Mouse (Mus musculus) liver, embryonic 11.5 days (tissue): ENCODE data around the gene Iqck. TPM values are rescaled to one million over a fixed set of nuclear protein-coding genes. Genes with fewer than 3 reads are reported as not detected.
A peak's percentile ranks its signal among the peaks of the same experiment; 100 is the strongest.

Experiments used
- ATAC-seq: fragments of 200-750 bp; cut with Nextera tagmentation; replicated peaks from 2 replicates; pipeline ENCODE4 v1.8.0; 2017; ENCODE audit warnings: moderate number of reproducible peaks, mild to moderate bottlenecking, moderate TSS enrichment, moderate library complexity; ENCODE audit not compliant: low FRiP score
- DNase-seq: peaks from one replicate; pipeline ENCODE4 v3.0.0-alpha.2; 2017; ENCODE audit warnings: low spot score
- H3K27ac ChIP-seq: fragments of 300-500 bp; sonication (generic); 2 replicates; pipeline ENCODE4 v1.5.1; 2014; ENCODE audit warnings: mild to moderate bottlenecking, low read depth, low read length, control low read depth
- H3K27me3 ChIP-seq: fragments of 300-500 bp; sonication (generic); replicated peaks from 2 replicates; pipeline ENCODE4 v1.6.1; 2014; ENCODE audit warnings: low read length, mixed read lengths; ENCODE audit not compliant: control insufficient read depth, insufficient read depth
- H3K36me3 ChIP-seq: fragments of 300-500 bp; sonication (generic); 2 replicates; pipeline ENCODE4 v1.6.1; 2014; ENCODE audit warnings: mild to moderate bottlenecking, low read length, moderate library complexity, mixed read lengths; ENCODE audit not compliant: control insufficient read depth, insufficient read depth
- H3K4me1 ChIP-seq: fragments of 300-500 bp; sonication (generic); replicated peaks from 2 replicates; pipeline ENCODE4 v1.6.1; 2014; ENCODE audit warnings: low read length, mixed read lengths; ENCODE audit not compliant: control insufficient read depth, insufficient read depth
- H3K4me2 ChIP-seq: fragments of 300-500 bp; sonication (generic); 2 replicates; pipeline ENCODE4 v1.6.1; 2014; ENCODE audit warnings: mild to moderate bottlenecking, control low read depth, moderate library complexity
- H3K4me3 ChIP-seq: fragments of 300-500 bp; sonication (generic); 2 replicates; pipeline ENCODE4 v1.5.1; 2014; ENCODE audit warnings: low read depth, low read length, control low read depth
- H3K9ac ChIP-seq: fragments of 300-500 bp; sonication (generic); 2 replicates; pipeline ENCODE4 v1.6.1; 2014; ENCODE audit warnings: low read depth, low read length, control low read depth
- H3K9me3 ChIP-seq: fragments of 300-500 bp; sonication (generic); 2 replicates; pipeline ENCODE4 v1.6.1; 2016; ENCODE audit warnings: low read length, inconsistent platforms, mixed read lengths; ENCODE audit not compliant: control insufficient read depth
- WGBS: fragments of 180-500 bp; shearing (Covaris S2); extraction: QIAGEN DNeasy Blood & Tissue Kit; methylation state at CpG from one replicate; pipeline ENCODE4 v1.1.7; 2014; 5-methylcytosine and 5-hydroxymethylcytosine counted together
- polyA plus RNA-seq: library from polyadenylated mRNA; unstranded; fragments of >200 nt; fragmentation: Nextera tagmentation; extraction: Ambion mirVana; gene quantifications from 2 replicates; pipeline ENCODE4 v1.2.1, GENCODE M21; 2014

Gene Iqck
- polyA plus RNA-seq, 1 experiment from 2014 or later = 1.6 TPM

- 51% methylated on average over 4 of the region's 4 CpGs for WGBS
- ATAC-seq = no peak
Observed at GRCm38 (mm10) chr7:118991341-118991884, 135.9 kb downstream of the Iqck start.

GRCm38 (mm10) chr7:118992080-118992560 is 136.6 kb downstream of the Iqck start:
- Histone ChIP-seq H3K27ac (no peak overlapping the region), H3K9me3 (no peaks in the 10 kb centered on the region), H3K27me3 (peaks cover 35% of the 10 kb centered on the region), H3K4me3 (no peak overlapping the region), H3K36me3 (no peaks in the 10 kb centered on the region), H3K4me1 (peaks cover 15% of the 10 kb centered on the region), H3K9ac (no peak overlapping the region), H3K4me2 (no peak overlapping the region)
- ATAC-seq (no peak), DNase-seq (no peak)
- 47% methylated on average over 6 of the region's 6 CpGs for WGBS

More at GRCm38 (mm10) chr7:118991341-118991884, 135.9 kb downstream of the Iqck start:
- H3K4me1 ChIP-seq = peaks cover 15% of the 10 kb centered on the region
- H3K9me3 ChIP-seq = no peaks in the 10 kb centered on the region
- no peak for DNase-seq
- no peak overlapping the region for H3K4me2 ChIP-seq
- H3K27me3 ChIP-seq = peaks cover 35% of the 10 kb centered on the region
- H3K27ac ChIP-seq = no peak overlapping the region
- H3K36me3 ChIP-seq = no peaks in the 10 kb centered on the region
- no peak overlapping the region for H3K4me3 ChIP-seq
- H3K9ac ChIP-seq = no peak overlapping the region

- Histone ChIP-seq H3K9me3 (no peaks in the 10 kb centered on the region), H3K4me3 (no peak overlapping the region), H3K27ac (no peak overlapping the region), H3K4me2 (peak overlapping the region; percentile 81), H3K36me3 (no peaks in the 10 kb centered on the region), H3K9ac (no peak overlapping the region), H3K27me3 (peaks cover 35% of the 10 kb centered on the region), H3K4me1 (peaks cover 15% of the 10 kb centered on the region)
- ATAC-seq (no peak), DNase-seq (no peak)
- WGBS = 40% methylated on average over 13 of the region's 13 CpGs
Observed at GRCm38 (mm10) chr7:118992623-118993405, 137.3 kb downstream of the Iqck start.

GRCm38 (mm10) chr7:118993597-118994230 is 138.2 kb downstream of the Iqck start:
- 2% methylated on average over 26 of the region's 26 CpGs for WGBS
- peak overlapping the region; percentile 81 for H3K4me2 ChIP-seq
- peak overlapping the region; percentile 54 for H3K4me3 ChIP-seq
- peaks cover 15% of the 10 kb centered on the region for H3K4me1 ChIP-seq
- 0 out of 2 replicates have a peak, but pooled peaks have one; percentile 1 for ATAC-seq
- no peaks in the 10 kb centered on the region for H3K36me3 ChIP-seq
- peak; percentile 36 for DNase-seq
- H3K9me3 ChIP-seq = no peaks in the 10 kb centered on the region
- peak overlapping the region; percentile 37; the same call in 1 of the 2 replicates for H3K9ac ChIP-seq
- no peak overlapping the region for H3K27ac ChIP-seq
- H3K27me3 ChIP-seq = peaks cover 35% of the 10 kb centered on the region

- H3K9me3 ChIP-seq = no peaks in the 10 kb centered on the region
- WGBS = 3% methylated on average over 21 of the region's 21 CpGs
- peaks cover 35% of the 10 kb centered on the region for H3K27me3 ChIP-seq
- H3K36me3 ChIP-seq = no peaks in the 10 kb centered on the region
- DNase-seq (peak; percentile 50), ATAC-seq (peak; percentile 14; the same call in 1 of the 2 replicates)
- peaks cover 15% of the 10 kb centered on the region for H3K4me1 ChIP-seq
- H3K9ac ChIP-seq = peak overlapping the region; percentile 57
- no peak overlapping the region for H3K27ac ChIP-seq
- H3K4me3 ChIP-seq = peak overlapping the region; percentile 54
- H3K4me2 ChIP-seq = peak overlapping the region; percentile 81
Observed at GRCm38 (mm10) chr7:118994231-118994842, 138.8 kb downstream of the Iqck start.

- DNase-seq = peak; percentile 82
- H3K9ac ChIP-seq = peak within 1 kb of the TSS; percentile 57
- H3K27ac ChIP-seq = no peak within 1 kb of the TSS
- peak within 1 kb of the TSS; percentile 81 for H3K4me2 ChIP-seq
- no peaks in the 10 kb centered on the region for H3K36me3 ChIP-seq
- H3K9me3 ChIP-seq = no peaks in the 10 kb centered on the region
- H3K27me3 ChIP-seq = peaks cover 35% of the 10 kb centered on the region
- peak within 1 kb of the TSS; percentile 54 for H3K4me3 ChIP-seq
- peak; percentile 86 for ATAC-seq
- WGBS = under 1% methylated on average over 39 of the region's 44 CpGs
- H3K4me1 ChIP-seq = peaks cover 15% of the 10 kb centered on the region
Observed at GRCm38 (mm10) chr7:118995007-118995406, 139.5 kb downstream of the Iqck start, which contains the start of gene Gprc5b. TSS of gene Gprc5b (minus strand) at chr7:118995211.

- 16% methylated on average over 14 of the region's 14 CpGs for WGBS
- H3K9me3 ChIP-seq = no peaks in the 10 kb centered on the region
- H3K4me3 ChIP-seq = peak overlapping the region; percentile 54; the same call in 1 of the 2 replicates
- H3K27ac ChIP-seq = no peak overlapping the region
- H3K4me2 ChIP-seq = peak overlapping the region; percentile 81
- peaks cover 35% of the 10 kb centered on the region for H3K27me3 ChIP-seq
- peaks cover 15% of the 10 kb centered on the region for H3K4me1 ChIP-seq
- no peaks in the 10 kb centered on the region for H3K36me3 ChIP-seq
- DNase-seq = no peak
- 0 out of 2 replicates have a peak, but pooled peaks have one; percentile 21 for ATAC-seq
- no peak overlapping the region for H3K9ac ChIP-seq
Observed at GRCm38 (mm10) chr7:118995671-118996070, 140.1 kb downstream of the Iqck start.

GRCm38 (mm10) chr7:118996137-118996837 is 140.7 kb downstream of the Iqck start:
- WGBS = 10% methylated on average over 13 of the region's 13 CpGs
- Histone ChIP-seq H3K9ac (no peak overlapping the region), H3K4me2 (peak overlapping the region; percentile 81; the same call in 1 of the 2 replicates), H3K27me3 (peaks cover 35% of the 10 kb centered on the region), H3K4me3 (no peak overlapping the region), H3K9me3 (no peaks in the 10 kb centered on the region), H3K27ac (no peak overlapping the region), H3K36me3 (no peaks in the 10 kb centered on the region), H3K4me1 (peaks cover 15% of the 10 kb centered on the region)
- DNase-seq (peak; percentile 73), ATAC-seq (peak; percentile 48)
